Mouse (Mus musculus) cerebellum, postnatal 36 days (tissue): Measurements from ENCODE around the gene Fgf3.
"Not testable (repeated sequence)": the region's sequence is repeated elsewhere in the genome, so short reads cannot be mapped to it uniquely, and the experiment has no call there.

Experiments used
- DNase-seq, 2 experiments: peaks; one replicate each; pipeline ENCODE4 v3.0.0; 2021 to 2022; ENCODE audit warnings: mixed read lengths in 2 of 2

Gene Fgf3

GRCm38 (mm10) chr7:144858702-144859101 lies 20.8 kb downstream of the Fgf3 start:
- DNase-seq: no peak

- no peak for DNase-seq
Observed at GRCm38 (mm10) chr7:144861056-144861768, 23.3 kb downstream of the Fgf3 start.

DNA sequence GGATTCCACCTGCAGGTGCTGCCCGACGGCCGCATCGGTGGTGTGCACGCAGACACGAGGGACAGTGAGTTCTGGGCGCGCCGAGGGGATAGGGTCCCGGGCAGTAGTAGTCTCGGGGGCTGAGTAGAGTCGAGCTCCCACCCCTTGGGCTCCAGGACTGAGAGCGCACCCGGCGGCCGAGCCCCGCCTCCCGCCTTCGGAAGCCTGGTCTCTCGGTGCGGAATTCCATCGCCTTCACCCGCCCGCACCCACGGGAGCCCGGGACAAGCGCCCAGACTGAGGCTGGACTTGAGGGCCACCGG lies 23.8 kb downstream of the Fgf3 start:
- peak in 1 of 2 experiments; percentile 21 for DNase-seq

- DNase-seq: peak; percentile 35 to 36
Observed at GRCm38 (mm10) chr7:144862126-144862525, 24.2 kb downstream of the Fgf3 start.

DNA sequence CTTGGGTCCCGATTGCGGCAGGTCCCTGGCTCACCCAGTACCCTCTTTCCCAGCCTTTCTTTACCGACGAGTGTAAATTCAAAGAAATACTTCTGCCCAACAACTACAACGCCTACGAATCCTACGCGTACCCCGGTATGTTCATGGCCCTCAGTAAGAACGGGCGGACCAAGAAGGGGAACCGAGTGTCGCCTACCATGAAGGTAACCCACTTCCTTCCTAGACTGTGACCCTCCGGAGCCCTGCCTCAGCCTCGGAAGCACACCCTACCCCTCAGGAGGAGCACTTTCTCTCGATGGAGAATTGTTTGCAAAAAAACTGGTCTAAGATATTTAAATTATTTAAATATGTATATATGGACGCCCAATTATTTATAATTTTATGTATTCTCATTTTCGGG lies 24.8 kb downstream of the Fgf3 start:
- DNase-seq: no peak

DNA sequence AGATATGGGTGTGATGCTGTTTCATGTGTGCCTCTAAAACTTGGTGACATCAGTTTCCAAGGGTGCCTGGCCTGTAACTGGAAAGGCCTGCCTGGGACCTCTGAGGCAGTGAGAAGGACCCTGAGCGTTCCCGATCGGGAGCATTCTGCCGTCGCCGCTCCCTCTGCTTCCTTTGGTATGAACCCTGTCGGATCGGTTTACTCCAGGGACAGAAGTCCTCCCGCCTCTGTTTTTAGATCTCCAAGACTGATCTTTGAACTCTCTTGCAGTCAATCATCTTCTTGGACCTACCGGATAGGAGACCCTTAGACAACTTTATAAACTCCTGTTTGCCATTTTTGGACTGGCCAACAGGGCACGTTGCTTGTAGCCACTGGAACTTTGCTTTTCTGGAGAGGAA lies 25.3 kb downstream of the Fgf3 start:
- DNase-seq: no peak

DNA sequence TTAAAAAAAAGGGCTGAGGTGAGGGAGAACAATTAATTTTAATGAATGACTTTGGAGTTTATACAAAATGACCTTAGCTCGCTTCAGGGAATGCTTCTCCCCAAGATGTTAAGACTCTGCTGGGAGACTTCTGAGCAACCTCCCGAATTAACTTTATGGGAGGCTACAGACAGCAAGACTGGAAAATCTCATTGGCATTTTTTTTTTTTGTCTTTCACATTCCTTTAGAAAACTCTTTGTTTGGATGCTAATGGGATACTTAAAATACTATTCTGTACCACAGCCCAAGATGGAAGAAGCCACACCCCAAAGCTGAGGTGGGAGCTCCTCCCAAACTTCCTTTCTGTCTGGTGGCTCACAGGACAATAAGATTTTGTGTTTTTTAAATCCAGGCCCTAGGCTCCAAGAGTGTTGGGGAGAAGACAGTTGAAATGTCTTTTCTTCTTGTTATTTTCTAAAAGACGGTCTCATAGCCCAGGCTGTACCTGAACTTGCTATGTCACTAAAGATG lies 26.3 kb downstream of the Fgf3 start:
- DNase-seq: no peak

DNA sequence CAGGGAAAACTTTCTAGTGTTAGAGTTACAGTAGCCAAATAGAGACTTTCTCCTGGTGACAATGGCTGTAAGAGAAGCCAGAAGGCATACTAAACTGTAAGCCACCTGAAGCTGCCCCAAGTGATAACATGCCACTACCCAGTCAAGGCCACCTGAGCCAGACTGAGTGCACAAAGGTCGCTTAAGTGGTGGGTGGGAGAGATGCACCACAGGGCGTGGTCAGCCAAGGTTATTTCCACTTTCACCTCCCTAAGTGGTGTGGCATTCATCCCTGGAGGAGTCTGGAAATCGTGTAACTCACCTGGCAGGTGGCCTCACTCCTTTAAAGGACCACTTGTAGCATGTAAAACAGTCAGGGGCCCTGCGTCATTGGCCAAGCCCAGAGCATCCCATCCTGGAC lies 29.3 kb downstream of the Fgf3 start:
- no peak for DNase-seq

DNA sequence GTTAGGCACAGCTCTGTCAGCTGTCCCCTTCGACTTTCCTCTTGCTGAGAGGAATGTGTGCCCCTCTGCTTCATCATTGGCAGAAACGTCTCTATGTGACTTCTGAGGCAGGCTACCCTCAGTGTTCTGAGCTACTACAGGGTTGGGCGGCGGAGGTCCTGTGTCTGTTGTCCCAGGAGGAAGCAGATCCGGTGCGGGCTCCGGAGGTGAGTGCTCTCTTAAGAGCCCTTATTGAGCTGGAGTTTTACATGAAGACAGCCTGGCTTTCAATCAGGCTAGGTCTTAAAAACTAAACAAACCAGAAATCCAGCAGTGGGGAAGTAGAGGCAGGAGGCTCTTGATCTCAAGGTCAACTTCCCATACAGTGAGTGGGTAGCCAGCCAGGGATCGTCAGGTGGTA lies 29.7 kb downstream of the Fgf3 start:
- DNase-seq: no peak

DNA sequence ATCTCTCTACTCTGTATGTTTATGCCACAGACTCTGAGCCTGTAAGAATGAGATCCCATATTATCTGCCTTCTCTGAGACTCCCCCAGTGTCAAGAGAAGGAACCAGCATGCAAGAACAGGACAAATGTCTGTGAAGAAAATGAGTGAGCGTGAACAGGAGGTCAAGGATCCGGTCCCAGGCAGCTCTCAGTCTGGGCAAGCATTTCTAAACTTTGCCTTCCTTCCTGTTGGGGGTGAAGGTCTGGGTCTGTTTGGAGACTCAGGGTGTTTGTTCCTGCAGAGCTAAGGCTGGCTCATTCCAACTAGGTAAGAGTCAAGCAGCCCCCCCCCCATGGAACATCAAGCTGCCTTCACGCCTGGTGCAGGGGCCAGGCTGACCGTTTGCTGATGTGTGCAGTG lies 34.5 kb downstream of the Fgf3 start:
- DNase-seq: no peak

DNA sequence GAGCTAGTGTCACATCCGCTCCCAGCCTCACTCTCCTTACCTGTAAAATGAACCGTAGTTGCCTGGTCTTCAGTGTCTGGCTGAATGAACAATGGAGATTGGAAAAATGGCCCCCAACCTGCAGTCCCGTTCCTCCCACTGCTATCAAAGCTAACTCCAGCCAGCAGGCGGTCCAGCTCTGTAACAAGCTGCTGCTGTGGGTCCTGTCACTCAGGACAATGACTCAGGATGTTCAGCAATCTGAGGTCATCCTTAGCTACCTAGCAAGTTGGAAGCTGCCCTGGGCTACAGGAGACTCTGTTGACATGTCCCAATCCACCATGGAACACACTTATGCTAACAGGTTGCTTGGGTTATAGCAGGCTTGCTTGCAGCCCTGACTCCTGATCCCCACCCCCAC lies 35.3 kb downstream of the Fgf3 start:
- DNase-seq: no peak

DNA sequence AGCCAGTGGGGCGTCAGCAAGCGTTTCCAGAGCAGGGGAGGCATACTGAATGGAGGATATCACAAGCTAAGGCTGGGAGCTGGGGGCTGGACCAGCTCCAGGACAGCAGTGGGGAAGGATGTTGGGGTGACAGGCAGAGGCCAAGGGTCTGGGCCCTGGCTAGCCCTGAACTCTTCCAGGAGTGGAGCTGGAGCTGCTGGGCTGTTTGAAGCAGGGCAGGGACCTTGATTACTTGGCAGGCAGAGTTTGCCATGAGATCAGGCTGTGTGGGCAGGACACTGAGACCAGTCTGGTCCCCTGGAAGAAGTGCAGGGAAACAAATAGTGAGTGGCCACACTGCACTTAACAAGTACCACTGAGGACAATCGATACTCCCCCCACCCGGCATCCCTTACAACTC lies 36.3 kb downstream of the Fgf3 start:
- no peak for DNase-seq

DNA sequence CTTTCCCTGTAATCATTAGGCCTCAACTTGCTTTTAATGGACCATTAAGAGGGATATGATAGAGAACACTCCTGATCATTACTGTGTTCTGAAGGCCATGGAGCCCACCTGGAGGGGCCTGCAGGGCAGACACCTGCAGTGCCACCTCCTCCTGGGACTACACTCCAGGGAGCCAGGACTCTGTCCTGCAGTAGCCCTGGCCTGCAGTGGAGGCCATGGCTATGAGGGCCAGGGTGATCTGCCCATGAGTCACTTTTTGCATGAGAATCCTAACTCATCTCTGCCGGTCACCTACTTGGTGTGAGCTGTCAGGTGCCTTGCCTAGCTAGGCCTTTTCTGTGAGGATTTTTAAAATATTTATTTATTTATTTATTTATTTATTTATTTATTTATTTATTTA lies 40.5 kb downstream of the Fgf3 start:
- DNase-seq: no peak

DNA sequence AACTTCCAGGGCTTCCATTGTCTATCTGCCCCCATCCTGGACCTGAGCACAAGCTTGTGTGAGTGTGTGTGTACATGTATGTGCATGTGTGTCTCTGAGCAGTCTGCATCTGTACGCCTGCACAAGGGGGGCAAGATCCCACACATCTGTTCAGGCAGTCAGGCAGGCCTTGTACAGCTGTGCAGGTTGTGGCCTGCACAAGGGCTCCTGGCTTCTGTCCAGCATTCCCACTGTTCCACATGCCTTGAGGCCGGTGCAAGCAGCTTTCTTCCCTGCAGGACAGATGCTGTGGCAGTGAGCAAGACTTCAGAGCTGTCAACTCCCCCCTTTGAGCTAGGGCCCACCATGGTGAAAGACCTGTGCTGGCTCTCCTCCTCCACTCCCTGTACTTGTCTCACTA lies 45.2 kb downstream of the Fgf3 start:
- no peak for DNase-seq

DNA sequence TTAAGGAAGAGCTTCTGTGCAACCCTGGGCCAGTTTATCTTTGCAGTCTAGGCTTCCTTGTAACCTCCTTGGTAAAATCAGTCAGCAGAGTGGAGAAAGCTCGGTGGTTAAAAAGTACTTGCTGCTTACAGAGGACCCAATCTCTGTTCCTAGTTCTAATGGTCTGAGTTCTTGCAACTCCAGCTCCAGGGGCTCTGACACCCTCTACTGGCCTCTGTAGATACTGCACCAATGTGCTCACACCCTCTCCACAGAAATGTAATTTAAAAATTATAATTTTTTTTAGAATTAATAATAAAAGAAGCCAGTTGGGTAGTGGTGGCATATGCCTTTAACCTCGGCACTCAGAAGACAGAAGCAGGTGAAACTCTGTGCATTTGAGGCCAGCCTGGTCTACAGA lies 49.8 kb downstream of the Fgf3 start:
- DNase-seq: no peak

GRCm38 (mm10) chr7:144888564-144889299 lies 50.8 kb downstream of the Fgf3 start:
- DNase-seq: no peak

DNA sequence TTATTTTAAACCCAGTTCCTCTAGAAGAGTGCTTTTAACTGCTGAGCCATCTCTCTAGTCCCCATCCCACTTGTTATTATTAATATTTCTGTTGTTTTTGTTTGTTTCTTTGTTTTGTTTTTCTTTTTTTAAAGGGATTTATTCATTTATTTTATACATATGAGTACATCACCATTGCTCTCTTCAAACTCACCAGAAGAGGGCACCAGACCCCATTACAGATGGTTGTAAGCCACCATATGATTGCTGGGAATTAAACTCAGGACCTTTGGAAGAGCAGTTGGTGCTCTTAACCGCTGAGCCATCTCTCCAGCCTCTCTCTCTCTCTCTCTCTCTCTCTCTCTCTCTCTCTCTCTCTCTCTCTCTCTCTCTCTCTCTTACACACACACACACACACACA lies 52.8 kb downstream of the Fgf3 start:
- not testable (repeated sequence) for DNase-seq

DNA sequence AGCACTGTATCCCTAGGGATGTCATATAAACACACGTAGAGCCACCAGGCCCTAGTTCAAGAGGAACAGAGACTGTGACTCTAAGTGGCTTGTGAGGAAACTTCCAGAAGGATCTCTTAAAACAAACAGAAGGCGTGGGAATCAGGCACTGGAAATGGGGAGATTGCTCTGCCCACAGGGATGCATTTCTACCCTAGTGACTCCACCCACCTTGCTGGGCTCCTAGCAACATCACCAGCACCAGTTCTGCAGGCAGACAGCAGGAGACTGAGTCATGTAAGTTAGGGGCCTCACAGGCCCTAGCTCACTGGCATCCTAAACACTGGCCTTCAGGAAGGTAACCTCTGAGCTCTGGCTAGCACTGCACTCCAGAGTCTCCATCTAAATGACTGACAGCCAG lies 54.0 kb downstream of the Fgf3 start:
- DNase-seq: no peak

GRCm38 (mm10) chr7:144892322-144892721 lies 54.4 kb downstream of the Fgf3 start:
- no peak for DNase-seq
